Mouse (Mus musculus): ENCODE measurements around the gene Ppp1r14a. TPM values are rescaled to one million over a fixed set of nuclear protein-coding genes. Genes with fewer than 3 reads are reported as not detected.

Gene Ppp1r14a
- polyA plus RNA-seq, 1 experiment from 2014 or later, result 3.0 TPM

- Histone ChIP-seq H3K36me3 (peaks cover 3% of the 10 kb centered on the region), H3K27ac (replicated peaks) (no peak overlapping the region), H3K4me2 (no peak overlapping the region), H3K9me3 (no peaks in the 10 kb centered on the region), H3K27me3 (no peaks in the 10 kb centered on the region), H3K4me3 (no peak overlapping the region), H3K4me1 (replicated peaks) (peaks cover 9% of the 10 kb centered on the region), H3K9ac (no peak overlapping the region)
- no peak for ATAC-seq (ENCODE audit: low FRiP score, low read depth)
- 79% methylated on average over 14 of the region's 14 CpGs for WGBS
These were observed 50.0 kb downstream of the Ppp1r14a start for GRCm38 (mm10) chr7:29338984-29339679.

- no peak overlapping the region for H3K27ac ChIP-seq (replicated peaks)
- no peak for ATAC-seq (ENCODE audit: low FRiP score, low read depth)
These were observed 51.1 kb downstream of the Ppp1r14a start for GRCm38 (mm10) chr7:29340247-29340646.

GRCm38 (mm10) chr7:29340838-29341237 is 51.7 kb downstream of the Ppp1r14a start:
- 93% methylated on average over 8 of the region's 8 CpGs for WGBS
- no peak overlapping the region for H3K9ac ChIP-seq
- no peaks in the 10 kb centered on the region for H3K9me3 ChIP-seq
- no peak overlapping the region for H3K4me3 ChIP-seq
- H3K4me2 ChIP-seq, result no peak overlapping the region
- H3K27ac ChIP-seq (replicated peaks), result no peak overlapping the region
- no peaks in the 10 kb centered on the region for H3K27me3 ChIP-seq
- peaks cover 12% of the 10 kb centered on the region for H3K4me1 ChIP-seq (replicated peaks)
- ATAC-seq (ENCODE audit: low FRiP score, low read depth), result no peak
- peaks cover 3% of the 10 kb centered on the region for H3K36me3 ChIP-seq

More at GRCm38 (mm10) chr7:29340247-29340646, 51.1 kb downstream of the Ppp1r14a start:
- H3K4me3 ChIP-seq, result no peak overlapping the region
- WGBS, result 92% methylated on average over 9 of the region's 9 CpGs
- H3K9ac ChIP-seq, result no peak overlapping the region
- H3K9me3 ChIP-seq, result no peaks in the 10 kb centered on the region
- H3K4me1 ChIP-seq (replicated peaks), result peaks cover 9% of the 10 kb centered on the region
- peaks cover 3% of the 10 kb centered on the region for H3K36me3 ChIP-seq
- no peaks in the 10 kb centered on the region for H3K27me3 ChIP-seq
- H3K4me2 ChIP-seq, result no peak overlapping the region

- Histone ChIP-seq H3K9me3 (no peaks in the 10 kb centered on the region), H3K4me2 (no peak overlapping the region), H3K27me3 (no peaks in the 10 kb centered on the region), H3K4me3 (no peak overlapping the region), H3K9ac (no peak overlapping the region), H3K4me1 (replicated peaks) (peaks cover 20% of the 10 kb centered on the region), H3K27ac (replicated peaks) (peak overlapping the region; percentile 28), H3K36me3 (peaks cover 3% of the 10 kb centered on the region)
- 45% methylated on average over 12 of the region's 12 CpGs for WGBS
- 0 out of 2 replicates have a peak, but pooled peaks have one; percentile 28 for ATAC-seq (ENCODE audit: low FRiP score, low read depth)
These were observed 52.6 kb downstream of the Ppp1r14a start for GRCm38 (mm10) chr7:29341722-29342121.

GRCm38 (mm10) chr7:29342489-29343092 is 53.5 kb downstream of the Ppp1r14a start:
- H3K4me1 ChIP-seq (replicated peaks), result peaks cover 20% of the 10 kb centered on the region
- 46% methylated on average over 8 of the region's 8 CpGs for WGBS
- no peak overlapping the region for H3K4me3 ChIP-seq
- no peaks in the 10 kb centered on the region; the same call in 1 of the 2 replicates for H3K36me3 ChIP-seq
- H3K9ac ChIP-seq, result no peak overlapping the region
- no peaks in the 10 kb centered on the region for H3K27me3 ChIP-seq
- no peaks in the 10 kb centered on the region for H3K9me3 ChIP-seq
- ATAC-seq (ENCODE audit: low FRiP score, low read depth), result no peak
- H3K27ac ChIP-seq (replicated peaks), result peak overlapping the region; percentile 28
- no peak overlapping the region for H3K4me2 ChIP-seq

Other genes with a start within 250 kb of the Ppp1r14a start
- 8.6 and 10.3 TPM in 2 replicates for gene Ryr1, start 164.1 kb upstream of the Ppp1r14a start, polyA plus RNA-seq (2015; fragmentation: Nextera tagmentation; extraction: Ambion mirVana)
- gene Rasgrp4, start 154.5 kb upstream of the Ppp1r14a start, polyA plus RNA-seq (2015; fragmentation: Nextera tagmentation; extraction: Ambion mirVana), result 0.87 and 0.91 TPM in 2 replicates
- 33.0 and 37.9 TPM in 2 replicates for gene Fam98c, start 133.1 kb upstream of the Ppp1r14a start, polyA plus RNA-seq (2015; fragmentation: Nextera tagmentation; extraction: Ambion mirVana)
- 0.46 and 0.70 TPM in 2 replicates for gene Ggn, start 119.1 kb upstream of the Ppp1r14a start, polyA plus RNA-seq (2015; fragmentation: Nextera tagmentation; extraction: Ambion mirVana)
- 9.5 and 11.9 TPM in 2 replicates for gene Spred3, start 118.9 kb upstream of the Ppp1r14a start, polyA plus RNA-seq (2015; fragmentation: Nextera tagmentation; extraction: Ambion mirVana)
- 272 and 274 TPM in 2 replicates for gene Psmd8, start 108.6 kb upstream of the Ppp1r14a start, polyA plus RNA-seq (2015; fragmentation: Nextera tagmentation; extraction: Ambion mirVana)
- gene Catsperg1, start 75.3 kb upstream of the Ppp1r14a start, polyA plus RNA-seq (2015; fragmentation: Nextera tagmentation; extraction: Ambion mirVana), result 2.9 and 3.2 TPM in 2 replicates
- 0.77 and 2.0 TPM in 2 replicates for gene Kcnk6, start 56.8 kb upstream of the Ppp1r14a start, polyA plus RNA-seq (2015; fragmentation: Nextera tagmentation; extraction: Ambion mirVana)
- gene Yif1b, start 51.0 kb upstream of the Ppp1r14a start, polyA plus RNA-seq (2015; fragmentation: Nextera tagmentation; extraction: Ambion mirVana), result 95.9 and 99.5 TPM in 2 replicates
- 0.67 and 0.75 TPM in 2 replicates for gene 2200002D01Rik, start 40.8 kb upstream of the Ppp1r14a start, polyA plus RNA-seq (2015; fragmentation: Nextera tagmentation; extraction: Ambion mirVana)
- 73.8 and 84.5 TPM in 2 replicates for gene Spint2, start 7.4 kb upstream of the Ppp1r14a start, polyA plus RNA-seq (2015; fragmentation: Nextera tagmentation; extraction: Ambion mirVana)
- 180 and 184 TPM in 2 replicates for gene Dpf1, start 14.6 kb downstream of the Ppp1r14a start, polyA plus RNA-seq (2015; fragmentation: Nextera tagmentation; extraction: Ambion mirVana)
- gene Sipa1l3, start 229.3 kb downstream of the Ppp1r14a start, polyA plus RNA-seq (2015; fragmentation: Nextera tagmentation; extraction: Ambion mirVana), result 22.4 and 23.3 TPM in 2 replicates

Measured in hindbrain, embryonic 15.5 days (tissue).